Mouse (Mus musculus) heart, embryonic 10.5 days (tissue): ENCODE measurements at regions not wholly inside any gene's neighbourhood (a gene's known extent, or its start where the extent isn't known, plus 50 kb on each side); places are given as distances from the start of the nearest gene placed in this dataset.

Experiments
- DNase-seq: peaks from one replicate; pipeline ENCODE4 v3.0.0-alpha.2; 2017; ENCODE audit warnings: low spot score
- H3K27ac ChIP-seq: fragments of 300-500 bp; sonication (generic); 2 replicates; pipeline ENCODE4 v1.5.1; 2016; ENCODE audit warnings: mild to moderate bottlenecking
- H3K27me3 ChIP-seq: fragments of 300-500 bp; sonication (generic); 2 replicates; pipeline ENCODE4 v1.6.1; 2016; ENCODE audit warnings: mild to moderate bottlenecking; ENCODE audit not compliant: poor library complexity, insufficient read depth, severe bottlenecking
- H3K36me3 ChIP-seq: fragments of 300-500 bp; sonication (generic); 2 replicates; pipeline ENCODE4 v1.6.1; 2016; ENCODE audit warnings: mild to moderate bottlenecking, moderate library complexity
- H3K4me1 ChIP-seq: fragments of 300-500 bp; sonication (generic); 2 replicates; pipeline ENCODE4 v1.6.1; 2016; ENCODE audit warnings: mild to moderate bottlenecking
- H3K4me3 ChIP-seq: fragments of 300-500 bp; sonication (generic); 2 replicates; pipeline ENCODE4 v1.5.1; 2016; ENCODE audit warnings: mild to moderate bottlenecking, moderate library complexity
- H3K9me3 ChIP-seq: fragments of 300-500 bp; sonication (generic); 2 replicates; pipeline ENCODE4 v1.6.1; 2016; ENCODE audit warnings: mild to moderate bottlenecking, moderate library complexity
- WGBS: fragments of 180-500 bp; shearing (Covaris S2); methylation state at CpG from one replicate; pipeline ENCODE4 v1.1.7; 2016; 5-methylcytosine and 5-hydroxymethylcytosine counted together

DNA sequence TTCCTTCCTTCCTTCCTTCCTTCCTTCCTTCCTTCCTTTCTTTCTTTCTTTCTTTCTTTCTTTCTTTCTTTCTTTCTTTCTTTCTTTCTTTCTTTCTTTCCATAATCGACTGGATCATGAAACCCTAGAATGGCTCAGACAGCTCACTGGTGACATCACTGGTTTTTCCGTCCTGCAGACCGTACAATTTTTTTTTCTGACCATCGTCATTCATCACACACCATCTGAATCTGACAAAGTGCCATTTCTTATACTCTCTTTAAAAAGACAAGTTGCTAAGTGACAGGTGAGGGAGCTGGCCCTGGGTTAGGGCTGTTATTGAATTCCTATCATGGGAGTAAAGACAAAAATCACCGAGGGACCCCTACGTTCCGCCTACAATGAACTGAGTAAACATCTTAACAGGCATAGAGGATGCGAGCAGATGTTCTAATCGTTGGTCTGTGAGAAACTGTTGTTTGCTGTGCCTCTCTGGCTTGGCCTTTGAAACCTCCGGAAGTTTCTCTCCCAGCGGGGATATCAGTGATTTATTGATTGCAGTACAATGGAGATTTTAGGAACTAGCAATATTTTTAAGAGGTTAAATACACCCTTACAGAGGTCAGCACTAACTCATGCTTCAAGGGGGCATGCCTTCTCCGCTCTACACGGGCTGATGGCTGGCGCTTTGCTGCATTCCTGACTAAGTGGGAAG, 192.6 kb upstream of the Gm5148 start:
- no peak for DNase-seq
- WGBS: 45% methylated on average over 14 of the region's 14 CpGs
- Histone ChIP-seq H3K4me3 (no peak overlapping the region), H3K9me3 (no peaks in the 10 kb centered on the region), H3K4me1 (peaks cover 6% of the 10 kb centered on the region; the same call in 1 of the 2 replicates), H3K27ac (no peak overlapping the region; the same call in 1 of the 2 replicates), H3K36me3 (no peaks in the 10 kb centered on the region), H3K27me3 (no peaks in the 10 kb centered on the region)

DNA sequence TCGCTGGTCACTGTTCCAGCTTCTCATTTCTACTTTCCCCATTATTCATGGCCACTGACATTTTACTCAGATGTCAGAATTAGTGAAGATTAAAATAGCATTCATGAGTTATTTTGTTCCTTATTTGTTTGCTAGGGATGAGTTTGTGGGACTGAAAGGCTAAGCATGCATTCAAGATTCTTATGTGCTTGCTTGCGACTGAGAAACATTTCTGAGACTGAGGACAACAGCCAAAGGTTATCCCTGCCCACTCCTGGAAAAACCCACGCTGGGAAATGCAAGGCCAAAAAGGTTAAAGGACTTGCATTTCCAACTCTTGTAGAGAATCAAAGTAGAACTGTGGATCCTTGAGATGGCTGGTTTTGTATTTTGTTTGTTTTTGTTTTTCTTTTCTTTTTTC, 192.0 kb upstream of the Gm5148 start:
- Histone ChIP-seq H3K36me3 (no peaks in the 10 kb centered on the region), H3K4me3 (no peak overlapping the region), H3K9me3 (no peaks in the 10 kb centered on the region), H3K27ac (no peak overlapping the region), H3K4me1 (peaks cover 6% of the 10 kb centered on the region; the same call in 1 of the 2 replicates), H3K27me3 (no peaks in the 10 kb centered on the region)
- DNase-seq: no peak
- WGBS: 62% methylated on average over 3 of the region's 3 CpGs

DNA sequence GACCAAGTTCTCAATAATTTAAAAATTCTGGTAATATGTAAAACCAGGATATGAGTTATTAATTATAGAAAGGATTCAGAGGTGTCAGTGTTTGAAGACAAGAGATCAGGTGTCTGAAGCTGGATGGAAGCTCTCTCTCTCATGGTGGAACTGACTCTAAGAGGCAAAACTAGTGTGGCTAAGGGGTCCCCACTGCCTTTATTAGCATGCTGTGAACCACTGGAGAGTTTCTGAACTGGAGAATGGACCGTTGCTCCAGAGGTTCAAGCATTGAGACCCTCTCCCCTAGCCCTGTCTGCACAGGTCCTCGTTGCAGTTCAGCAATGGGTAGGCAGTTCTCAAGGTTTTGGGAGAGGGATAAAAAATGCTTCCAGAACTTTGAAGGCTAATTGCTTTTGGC, 191.4 kb upstream of the Gm5148 start:
- no peaks in the 10 kb centered on the region for H3K27me3 ChIP-seq
- no peak for DNase-seq

DNA sequence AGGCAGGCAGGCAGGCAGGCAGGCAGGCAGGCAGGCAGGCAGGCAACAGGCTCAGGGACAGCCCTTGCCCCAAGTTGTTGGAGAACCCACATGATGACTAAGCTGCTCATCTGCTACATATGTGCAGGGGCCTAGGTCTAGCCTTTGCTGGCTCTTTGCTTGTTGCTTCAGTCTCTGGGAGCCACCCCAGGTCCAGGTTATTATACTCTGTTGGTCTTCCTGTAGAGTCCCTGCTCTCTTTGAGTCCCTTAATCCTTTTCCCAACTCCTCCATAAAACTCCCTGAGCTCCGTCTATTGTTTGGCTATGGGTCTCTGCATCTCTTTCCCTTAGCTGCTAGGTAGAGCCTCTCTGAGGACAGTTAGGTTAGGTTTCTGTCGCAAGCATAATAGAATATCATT, 189.8 kb upstream of the Gm5148 start:
- Histone ChIP-seq H3K4me1 (peaks cover 6% of the 10 kb centered on the region; the same call in 1 of the 2 replicates), H3K36me3 (no peaks in the 10 kb centered on the region), H3K9me3 (no peaks in the 10 kb centered on the region), H3K27ac (no peak overlapping the region), H3K4me3 (no peak overlapping the region), H3K27me3 (no peaks in the 10 kb centered on the region)
- 87% methylated on average over 2 of the region's 2 CpGs for WGBS
- no peak for DNase-seq

More for the DNA sequence above, 191.4 kb upstream of the Gm5148 start:
- Histone ChIP-seq H3K27ac (no peak overlapping the region), H3K36me3 (no peaks in the 10 kb centered on the region), H3K4me1 (peaks cover 6% of the 10 kb centered on the region; the same call in 1 of the 2 replicates), H3K4me3 (no peak overlapping the region), H3K9me3 (no peaks in the 10 kb centered on the region)
- WGBS: 69% methylated on average over 2 of the region's 2 CpGs

DNA sequence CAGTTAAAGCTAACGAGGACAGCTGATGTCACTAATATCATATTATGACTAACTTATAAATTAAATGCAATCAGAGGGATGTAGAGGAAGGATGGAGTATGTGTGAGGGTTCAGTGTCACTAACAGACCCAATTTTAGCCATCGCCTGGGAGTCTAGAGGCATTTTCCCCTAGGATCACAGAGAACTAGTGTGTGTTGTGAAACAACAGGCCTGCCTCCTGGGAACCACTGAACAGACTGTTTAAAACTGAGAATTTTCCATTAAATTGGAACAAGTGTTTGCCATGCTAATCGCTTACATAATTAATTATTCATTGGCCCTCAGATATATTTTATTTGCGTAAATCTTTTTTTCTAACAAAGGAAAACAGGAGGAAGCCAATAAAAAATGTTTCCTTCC, 185.5 kb upstream of the Gm5148 start:
- H3K36me3 ChIP-seq: no peaks in the 10 kb centered on the region
- H3K4me3 ChIP-seq: no peak overlapping the region
- H3K9me3 ChIP-seq: no peaks in the 10 kb centered on the region
- peaks cover 21% of the 10 kb centered on the region for H3K4me1 ChIP-seq
- DNase-seq: no peak
- no peaks in the 10 kb centered on the region for H3K27me3 ChIP-seq
- no peak overlapping the region for H3K27ac ChIP-seq
- 86% methylated on average over 4 of the region's 4 CpGs for WGBS

DNA sequence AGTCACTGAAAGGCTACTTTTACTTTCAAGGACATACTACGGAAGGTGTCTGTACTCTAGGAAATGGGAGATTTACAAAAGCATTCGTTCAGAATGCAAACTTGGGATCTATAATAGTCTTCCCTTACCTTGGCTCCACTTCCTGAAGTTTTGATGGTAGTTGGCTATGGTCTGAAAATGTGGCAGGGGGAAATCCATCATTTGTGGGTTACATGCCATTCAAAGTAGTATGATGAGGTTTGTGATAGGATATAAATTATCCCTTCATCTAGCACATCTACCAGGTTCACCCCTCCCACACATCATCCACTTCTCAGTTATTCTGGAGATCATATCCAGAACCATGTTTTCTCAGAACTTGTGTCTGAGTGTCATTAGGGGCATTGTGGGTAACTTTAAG, 184.7 kb upstream of the Gm5148 start:
- no peaks in the 10 kb centered on the region for H3K9me3 ChIP-seq
- H3K4me1 ChIP-seq: peaks cover 21% of the 10 kb centered on the region
- H3K27me3 ChIP-seq: no peaks in the 10 kb centered on the region
- DNase-seq: no peak
- H3K4me3 ChIP-seq: no peak overlapping the region
- H3K36me3 ChIP-seq: no peaks in the 10 kb centered on the region
- 84% methylated on average over 2 of the region's 2 CpGs for WGBS
- no peak overlapping the region for H3K27ac ChIP-seq

DNA sequence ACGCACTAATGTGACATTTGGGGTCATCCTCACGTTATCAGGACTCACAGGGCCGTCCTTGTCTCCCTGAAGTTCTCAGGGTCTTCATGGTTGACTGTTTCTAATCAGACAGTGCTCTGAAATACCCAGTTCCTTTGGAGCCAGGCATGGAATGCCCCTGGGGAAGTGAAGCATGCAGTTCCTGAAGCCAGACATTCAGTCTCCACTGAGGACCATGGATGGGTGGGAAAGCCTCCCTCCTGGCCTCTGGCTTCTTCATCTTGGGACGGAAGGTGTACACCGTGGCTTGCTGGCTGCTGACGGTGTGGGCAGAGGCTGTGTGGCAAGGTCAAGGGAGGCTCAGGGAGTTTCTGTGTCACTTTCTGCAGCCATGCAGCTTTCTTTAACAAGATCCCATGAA, 184.2 kb upstream of the Gm5148 start:
- Histone ChIP-seq H3K4me3 (no peak overlapping the region), H3K27me3 (no peaks in the 10 kb centered on the region), H3K9me3 (no peaks in the 10 kb centered on the region), H3K4me1 (peaks cover 21% of the 10 kb centered on the region), H3K36me3 (no peaks in the 10 kb centered on the region), H3K27ac (peak overlapping the region; percentile 62)
- DNase-seq: no peak
- WGBS: 56% methylated on average over 6 of the region's 6 CpGs

DNA sequence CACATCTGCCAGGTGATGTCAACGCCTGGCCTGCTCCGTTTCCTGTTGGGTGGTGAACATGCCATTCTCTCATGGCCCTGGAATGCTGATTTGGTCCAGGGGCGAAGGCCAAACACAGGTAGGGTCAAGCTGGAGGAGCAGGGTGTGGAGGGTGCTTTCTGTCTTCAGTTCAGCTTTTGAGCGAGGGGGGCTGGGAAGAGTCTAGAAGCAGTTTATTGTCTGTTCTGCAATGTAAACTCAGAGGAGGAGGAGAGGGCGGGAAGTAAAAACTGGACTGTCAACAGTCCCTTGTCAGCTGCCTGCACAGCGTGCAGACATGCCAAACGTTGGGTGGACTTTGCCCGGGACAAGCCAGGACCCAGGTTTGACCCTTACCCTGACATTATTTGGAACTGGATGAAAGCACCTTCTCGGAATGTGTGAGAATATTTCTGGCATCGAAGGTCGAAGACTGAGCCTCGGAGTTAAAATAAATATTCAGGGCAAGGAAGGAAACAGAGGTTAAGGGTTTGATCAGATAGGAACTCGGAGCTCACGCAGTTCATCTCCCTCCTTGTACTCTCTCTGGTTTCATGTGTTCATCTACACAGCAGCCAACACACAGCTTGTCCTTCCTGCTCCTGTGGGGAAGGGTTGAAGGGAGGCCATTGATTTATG, 183.3 kb upstream of the Gm5148 start:
- 23% methylated on average over 14 of the region's 14 CpGs for WGBS
- Histone ChIP-seq H3K9me3 (no peaks in the 10 kb centered on the region), H3K4me3 (no peak overlapping the region), H3K27me3 (no peaks in the 10 kb centered on the region), H3K27ac (peak overlapping the region; percentile 68), H3K4me1 (peaks cover 21% of the 10 kb centered on the region), H3K36me3 (no peaks in the 10 kb centered on the region)
- no peak for DNase-seq

DNA sequence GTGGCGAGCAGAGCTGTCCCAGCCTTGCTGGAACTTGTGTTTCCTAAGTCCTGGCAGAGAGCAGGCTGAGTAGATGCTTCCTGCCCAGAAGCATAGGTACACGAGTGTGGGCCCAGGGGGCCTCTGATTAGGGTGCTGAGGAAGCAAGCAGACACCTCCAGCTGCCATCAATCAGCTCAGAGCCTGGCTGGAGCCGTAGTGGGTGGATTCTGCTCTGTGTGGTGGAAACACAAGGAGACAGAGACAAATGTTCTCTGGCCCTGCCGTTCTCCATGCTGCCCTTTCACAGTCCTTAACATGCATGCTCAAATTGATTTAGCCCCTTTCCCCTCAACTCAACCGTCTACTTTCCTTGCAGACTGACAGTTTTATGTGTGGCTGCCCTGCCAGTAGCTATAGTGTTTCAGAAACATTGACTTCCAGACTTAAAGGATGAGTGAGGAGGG, 182.5 kb upstream of the Gm5148 start:
- Histone ChIP-seq H3K27ac (peak overlapping the region; percentile 68; the same call in 1 of the 2 replicates), H3K4me3 (no peak overlapping the region), H3K27me3 (no peaks in the 10 kb centered on the region), H3K36me3 (no peaks in the 10 kb centered on the region), H3K4me1 (peaks cover 21% of the 10 kb centered on the region), H3K9me3 (no peaks in the 10 kb centered on the region)
- 26% methylated on average over 5 of the region's 5 CpGs for WGBS
- no peak for DNase-seq

DNA sequence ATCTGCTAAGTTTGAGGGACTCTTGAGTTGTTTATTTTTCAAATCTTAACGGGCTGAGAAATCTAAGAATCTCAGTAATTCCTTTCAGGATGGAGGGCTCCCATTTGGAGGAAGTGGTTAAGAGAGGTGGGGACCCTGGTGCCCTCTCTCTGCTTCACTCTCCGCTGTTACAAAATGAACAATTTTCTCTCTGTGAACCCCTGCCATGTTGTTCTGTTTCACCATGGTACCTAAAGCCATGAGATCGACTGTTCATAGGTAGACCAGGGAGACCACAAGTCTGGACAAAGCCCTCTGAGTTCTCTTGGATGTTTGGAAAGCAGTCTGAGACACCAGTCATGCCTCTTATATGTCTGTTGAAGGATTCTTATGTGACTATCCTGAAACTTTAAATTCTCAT, 179.9 kb upstream of the Gm5148 start:
- no peaks in the 10 kb centered on the region for H3K27me3 ChIP-seq
- H3K4me1 ChIP-seq: peaks cover 21% of the 10 kb centered on the region
- H3K36me3 ChIP-seq: no peaks in the 10 kb centered on the region
- no peak for DNase-seq
- no peak overlapping the region for H3K27ac ChIP-seq
- no peaks in the 10 kb centered on the region for H3K9me3 ChIP-seq
- 65% methylated on average over 3 of the region's 3 CpGs for WGBS
- no peak overlapping the region for H3K4me3 ChIP-seq

DNA sequence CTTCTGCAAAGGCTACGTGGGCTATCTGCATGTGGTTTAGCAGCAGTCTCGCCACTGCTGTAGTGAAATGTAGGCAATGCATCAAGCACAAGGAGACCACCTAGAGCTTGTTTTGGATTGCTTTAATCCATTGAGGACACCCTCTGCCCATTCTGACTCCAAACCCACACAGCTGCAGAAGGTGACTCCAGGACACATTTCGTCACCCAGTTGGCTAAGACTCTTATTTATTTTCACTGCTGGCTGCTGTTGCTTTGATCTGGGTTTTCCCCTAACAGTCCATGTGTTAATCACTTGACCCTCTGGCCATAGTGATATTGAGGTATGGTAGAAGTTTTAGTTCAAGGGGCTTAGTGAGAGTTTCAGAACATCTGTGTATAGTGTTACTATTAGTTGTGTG, 179.2 kb upstream of the Gm5148 start:
- no peaks in the 10 kb centered on the region for H3K27me3 ChIP-seq
- no peak overlapping the region for H3K4me3 ChIP-seq
- H3K9me3 ChIP-seq: no peaks in the 10 kb centered on the region
- no peak for DNase-seq
- 73% methylated on average over 3 of the region's 3 CpGs for WGBS
- peaks cover 18% of the 10 kb centered on the region for H3K4me1 ChIP-seq
- H3K36me3 ChIP-seq: no peaks in the 10 kb centered on the region
- H3K27ac ChIP-seq: no peak overlapping the region

DNA sequence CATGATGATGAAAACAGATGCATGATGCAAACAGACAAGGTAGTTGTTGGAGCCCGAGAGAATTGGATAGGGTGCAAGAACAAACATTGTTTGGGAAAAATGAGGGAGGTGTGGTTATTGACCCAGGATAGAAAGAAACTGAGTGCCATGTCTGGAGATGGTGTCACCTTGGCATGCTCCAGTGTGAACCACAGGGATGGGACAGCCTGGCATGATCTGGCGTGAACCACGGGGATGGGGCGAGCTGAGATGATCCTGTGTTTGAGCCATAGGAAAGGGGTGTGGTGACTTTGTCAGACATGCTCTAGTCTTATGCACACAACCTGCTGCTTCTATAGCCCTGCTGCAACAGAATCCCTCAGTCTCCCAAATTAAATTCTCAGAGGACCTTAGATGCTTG, 178.7 kb upstream of the Gm5148 start:
- no peak overlapping the region for H3K4me3 ChIP-seq
- H3K9me3 ChIP-seq: no peaks in the 10 kb centered on the region
- no peaks in the 10 kb centered on the region for H3K36me3 ChIP-seq
- WGBS: 93% methylated on average over 4 of the region's 4 CpGs
- H3K4me1 ChIP-seq: peaks cover 14% of the 10 kb centered on the region
- no peak overlapping the region for H3K27ac ChIP-seq
- DNase-seq: no peak
- H3K27me3 ChIP-seq: no peaks in the 10 kb centered on the region

DNA sequence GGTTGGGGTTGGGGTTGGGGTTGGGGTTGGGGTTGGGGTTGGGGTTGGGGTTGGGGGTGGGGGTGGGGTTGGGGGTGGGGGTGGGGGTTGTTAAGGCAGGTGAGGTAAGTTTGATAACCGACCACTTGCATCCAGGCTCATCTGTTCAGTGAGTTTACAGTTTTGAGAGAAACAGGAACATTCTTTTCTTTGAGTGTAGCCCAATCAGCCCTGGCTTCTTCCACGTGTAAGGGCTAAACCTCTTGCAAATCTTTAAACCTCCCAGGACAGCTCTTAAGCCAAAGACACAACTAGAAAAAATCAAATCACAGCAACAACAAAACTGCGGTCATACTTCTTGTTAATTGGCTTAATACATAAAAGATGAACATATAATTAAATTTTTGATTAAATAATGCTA, 173.1 kb upstream of the Gm5148 start:
- H3K4me1 ChIP-seq: peaks cover 11% of the 10 kb centered on the region
- no peaks in the 10 kb centered on the region for H3K36me3 ChIP-seq
- 42% methylated on average over 3 of the region's 3 CpGs for WGBS
- H3K27ac ChIP-seq: peak overlapping the region; percentile 83; the same call in 1 of the 2 replicates
- H3K27me3 ChIP-seq: no peaks in the 10 kb centered on the region
- peak overlapping the region; percentile 48 for H3K4me3 ChIP-seq
- no peaks in the 10 kb centered on the region for H3K9me3 ChIP-seq
- DNase-seq: no peak
